Mouse (Mus musculus): ENCODE measurements around the gene Nat8f2.
"Not testable (repeated sequence)": the region's sequence is repeated elsewhere in the genome, so short reads cannot be mapped to it uniquely, and the experiment has no call there.

Nat8f2 gene

DNA sequence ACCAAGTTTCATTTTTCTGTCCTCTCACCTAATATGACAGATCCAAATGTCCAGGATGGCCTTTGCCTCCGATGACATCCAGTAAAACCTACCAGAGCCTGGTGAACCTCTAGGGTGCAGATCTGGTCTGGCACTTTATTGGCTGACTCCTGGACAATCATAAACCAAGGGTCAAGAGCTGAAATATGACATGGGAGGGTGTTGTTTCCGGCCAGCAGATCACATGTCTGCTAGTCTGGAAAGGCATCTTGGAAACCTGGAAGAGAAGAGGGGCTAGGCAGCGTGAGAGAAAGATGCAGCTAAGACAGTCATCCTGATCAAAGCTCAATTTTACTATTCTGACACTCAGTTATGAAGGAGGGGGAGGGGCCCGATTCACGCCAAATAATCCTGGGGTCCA, at the start of gene Nat8f2:
TSS of gene Nat8f2 (minus strand) at position 153 of the 400 bp plus-strand sequence.
- DNase-seq (ENCODE audit: low spot score) = not testable (repeated sequence)

DNA sequence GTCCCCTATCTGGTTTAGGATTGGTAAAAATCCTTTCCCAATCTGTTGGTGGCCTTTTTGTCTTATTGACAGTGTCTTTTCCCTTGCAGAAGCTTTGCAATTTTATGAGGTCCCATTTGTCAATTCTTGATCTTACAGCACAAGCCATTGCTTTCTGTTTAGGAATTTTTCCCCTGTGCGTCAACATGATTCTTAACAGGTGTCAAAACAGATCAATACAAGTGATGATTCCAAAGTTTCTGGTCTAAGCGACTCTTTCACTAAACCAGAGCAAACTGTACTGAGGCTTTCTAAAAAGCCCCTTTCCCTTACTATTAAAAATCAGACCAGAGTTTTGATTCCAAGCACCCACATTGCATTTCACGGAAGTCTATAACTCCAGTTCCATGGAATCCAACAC, 49.4 kb upstream of the Nat8f2 start:
- not testable (repeated sequence) for DNase-seq (ENCODE audit: low spot score)

DNA sequence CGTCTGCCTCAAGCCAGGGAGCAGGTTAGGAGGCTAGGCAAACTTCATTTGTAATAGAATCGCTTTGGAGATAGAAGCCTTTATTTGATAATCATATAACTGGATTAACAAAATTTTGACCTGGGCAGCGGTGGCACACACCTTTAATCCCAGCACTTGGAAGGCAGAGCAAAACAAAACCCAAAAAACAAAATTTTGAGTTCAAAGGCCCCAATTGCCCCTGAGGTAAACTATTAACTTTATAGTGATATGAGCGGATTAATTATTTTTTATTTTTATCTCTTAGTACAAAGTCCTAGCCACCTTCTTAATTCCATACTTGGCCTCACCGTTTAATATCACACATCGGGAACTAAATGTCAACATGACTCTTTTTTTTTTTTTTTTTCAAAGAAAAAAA, 47.6 kb upstream of the Nat8f2 start:
- no peak for DNase-seq (ENCODE audit: low spot score)

DNA sequence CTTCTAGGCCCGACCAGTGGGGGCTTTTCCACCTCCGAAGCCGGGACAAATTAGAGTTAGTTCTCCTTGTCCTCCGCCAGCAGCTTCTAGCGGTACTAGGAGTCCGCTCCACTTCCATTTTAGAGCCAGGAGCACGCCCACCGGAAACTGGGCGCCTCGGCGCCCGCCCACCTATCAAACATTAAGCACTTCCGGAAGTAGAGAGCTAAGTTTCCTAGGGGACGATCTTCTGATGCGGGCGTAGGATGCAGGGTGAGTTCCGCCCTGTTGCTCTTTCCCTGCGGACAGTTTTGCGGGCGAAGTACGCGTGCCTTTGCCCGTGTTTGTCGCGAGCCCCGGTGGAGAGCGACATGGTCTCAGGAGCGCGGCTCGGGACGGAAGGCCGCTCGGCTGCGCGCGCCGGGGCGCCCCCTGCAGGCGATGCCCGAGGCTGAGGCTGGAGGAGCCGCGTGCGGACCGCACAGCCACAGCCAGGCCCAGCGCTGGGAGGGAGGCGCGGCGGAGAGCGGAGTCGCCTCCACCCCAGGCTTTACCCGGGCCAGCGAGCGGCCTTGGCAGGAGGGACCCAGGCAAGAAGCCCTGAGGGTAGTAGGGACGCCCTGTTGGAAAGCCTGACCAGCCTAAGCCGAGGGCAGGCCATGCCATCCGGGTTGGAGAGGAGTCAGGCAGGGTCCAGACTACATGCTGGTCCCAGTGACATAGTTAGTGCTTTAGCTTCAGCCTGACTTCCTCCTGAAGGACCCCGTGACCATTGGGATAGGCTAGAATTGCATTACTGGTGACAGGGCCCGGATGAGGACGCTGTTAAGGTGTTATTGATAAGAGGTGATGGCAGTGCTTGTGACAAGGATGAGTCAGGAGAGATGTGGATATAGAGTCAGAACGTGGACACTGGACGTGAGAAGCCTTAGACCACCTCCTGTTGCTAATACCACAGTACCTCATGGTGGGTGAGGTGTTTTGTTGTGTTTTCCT, 46.9 kb upstream of the Nat8f2 start, which contains the start of gene Nat8f1:
TSS of gene Nat8f1 (minus strand) at position 149 of the 975 bp plus-strand sequence.
- peak; percentile 85 for DNase-seq (ENCODE audit: low spot score)

GRCm38 (mm10) chr6:85915141-85915538, 46.2 kb upstream of the Nat8f2 start:
- DNase-seq (ENCODE audit: low spot score) = no peak

DNA sequence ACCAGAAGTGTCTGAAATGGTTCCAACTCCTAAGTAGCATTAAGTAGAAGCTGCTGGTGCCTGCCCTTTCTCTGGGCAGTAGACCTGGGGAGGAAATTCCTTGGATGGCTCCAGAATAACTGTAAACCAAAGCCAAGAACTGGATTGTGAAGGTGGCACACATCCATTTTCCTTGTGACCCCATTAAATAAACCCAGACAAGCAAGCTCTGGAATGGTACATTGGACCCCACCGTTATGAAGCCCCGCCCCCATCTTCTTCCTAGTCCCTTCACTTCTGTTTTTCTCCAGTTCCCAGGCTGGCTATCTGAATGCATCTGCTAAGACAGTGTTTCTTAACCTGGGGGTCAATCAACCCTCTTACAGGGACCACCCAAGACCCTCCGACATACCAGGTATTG, 42.6 kb upstream of the Nat8f2 start, which contains the start of gene Tprkb:
TSS of gene Tprkb (plus strand) at position 279 of the 400 bp plus-strand sequence.
- no peak for DNase-seq (ENCODE audit: low spot score)

GRCm38 (mm10) chr6:85909704-85910103, 40.7 kb upstream of the Nat8f2 start:
- DNase-seq (ENCODE audit: low spot score) = no peak

DNA sequence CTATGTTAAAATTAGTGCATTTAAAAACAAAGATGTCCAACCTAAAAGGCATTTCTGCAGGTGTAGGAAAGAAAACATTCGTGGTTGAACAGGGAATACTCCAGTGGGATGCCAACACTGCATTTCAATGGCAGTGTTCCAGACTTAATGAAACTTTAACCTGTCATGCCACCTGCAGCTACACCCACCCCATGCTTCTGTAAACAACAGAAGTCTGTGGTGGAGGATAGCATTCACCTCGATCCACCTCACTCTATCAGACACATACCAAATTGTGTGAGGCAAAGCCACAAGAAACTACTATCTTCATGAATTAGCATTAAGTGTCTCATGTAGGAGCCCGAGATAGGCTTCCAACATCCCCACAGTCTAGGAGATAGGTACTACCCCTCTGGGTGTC, 39.4 kb upstream of the Nat8f2 start:
- DNase-seq (ENCODE audit: low spot score) = no peak

DNA sequence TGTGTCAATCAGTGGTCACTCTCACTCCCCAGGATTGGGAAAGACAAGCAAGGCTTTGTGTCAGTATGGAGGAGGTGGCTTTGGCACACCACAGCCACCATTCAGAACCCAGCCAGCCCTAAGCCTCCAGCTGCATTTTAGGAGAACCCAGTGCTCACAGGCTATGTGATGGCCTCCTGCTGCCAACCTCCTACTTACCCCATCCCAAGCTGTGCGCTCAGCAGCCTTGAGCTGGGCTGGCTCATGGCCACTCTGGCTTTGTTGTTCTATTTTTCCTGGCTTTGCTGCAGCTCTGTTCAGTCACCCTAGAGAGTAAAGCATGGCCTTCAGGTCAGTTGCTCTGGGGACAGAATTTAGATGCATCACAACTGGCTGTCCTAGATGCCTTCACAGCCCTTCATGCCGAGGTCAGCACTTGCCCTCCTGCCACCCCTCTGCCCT, 38.0 kb upstream of the Nat8f2 start:
- not testable (repeated sequence) for DNase-seq (ENCODE audit: low spot score)

DNA sequence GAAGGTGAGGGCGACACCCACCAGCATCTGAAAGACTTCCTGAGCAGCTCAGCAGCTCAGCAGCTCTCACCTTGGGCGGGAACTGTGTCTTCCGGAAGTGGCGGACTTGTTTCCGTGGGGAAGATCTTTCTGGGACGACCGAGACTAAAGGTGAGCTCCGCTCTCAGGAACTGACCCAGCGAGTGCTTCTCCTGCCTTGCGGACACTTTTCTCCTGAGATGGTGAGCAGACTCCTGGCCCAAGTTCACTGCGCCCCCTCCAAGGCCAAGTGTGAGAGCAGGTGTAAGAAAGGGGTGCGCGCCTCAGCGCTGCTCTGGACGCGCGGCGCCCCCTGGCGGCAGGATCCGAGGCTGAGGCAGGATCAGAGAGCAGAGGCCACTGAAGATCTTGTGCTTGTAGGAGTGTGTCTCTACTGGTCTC, 35.7 kb upstream of the Nat8f2 start, which contains the start of gene Nat8f4:
TSS of gene Nat8f4 (minus strand) at position 243 of the 420 bp plus-strand sequence.
- DNase-seq (ENCODE audit: low spot score) = peak; percentile 34

- no peak for DNase-seq (ENCODE audit: low spot score)
Observed at GRCm38 (mm10) chr6:85902303-85902702, 33.3 kb upstream of the Nat8f2 start.

DNA sequence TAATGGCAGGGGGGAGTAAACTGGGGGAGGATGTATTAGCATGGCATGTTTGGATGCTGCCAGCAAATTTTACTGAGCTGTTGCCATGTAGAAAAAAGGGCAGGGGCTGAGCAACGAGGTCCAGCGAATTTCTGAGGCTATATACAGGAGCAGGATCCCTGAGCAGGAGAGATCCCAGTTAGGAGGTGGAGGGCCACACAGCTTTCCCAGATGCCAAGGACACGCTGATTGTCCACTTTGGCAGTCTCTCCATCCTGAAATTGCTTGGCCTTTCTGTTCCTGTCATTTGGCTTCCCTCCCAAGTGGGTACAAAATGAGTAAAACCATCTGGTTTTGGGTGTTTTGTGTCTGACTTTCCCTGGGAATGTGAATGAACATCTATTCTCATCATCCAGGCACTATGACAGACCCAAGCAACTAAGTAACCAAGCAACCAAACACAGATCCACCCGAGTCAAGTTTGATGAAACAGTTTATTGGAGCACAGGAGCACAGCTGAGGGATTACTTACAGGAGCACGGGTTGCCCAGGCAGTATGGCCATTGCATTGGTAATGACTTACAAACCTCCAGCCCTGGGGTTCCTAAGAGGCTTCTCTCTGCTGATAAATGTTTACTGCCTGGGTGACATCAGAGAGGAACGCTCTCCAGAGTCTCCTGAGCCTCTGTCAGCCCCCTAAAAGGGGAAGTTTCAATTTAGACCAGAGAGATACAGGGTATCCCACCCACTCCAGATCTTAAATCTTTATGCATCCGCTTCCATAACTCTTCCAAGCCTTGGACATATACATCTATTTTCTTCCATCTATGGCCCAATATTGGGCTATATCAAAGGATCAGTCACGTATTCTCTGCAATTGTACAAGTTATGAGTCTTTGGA, 29.9 kb upstream of the Nat8f2 start:
- not testable (repeated sequence) for DNase-seq (ENCODE audit: low spot score)

DNA sequence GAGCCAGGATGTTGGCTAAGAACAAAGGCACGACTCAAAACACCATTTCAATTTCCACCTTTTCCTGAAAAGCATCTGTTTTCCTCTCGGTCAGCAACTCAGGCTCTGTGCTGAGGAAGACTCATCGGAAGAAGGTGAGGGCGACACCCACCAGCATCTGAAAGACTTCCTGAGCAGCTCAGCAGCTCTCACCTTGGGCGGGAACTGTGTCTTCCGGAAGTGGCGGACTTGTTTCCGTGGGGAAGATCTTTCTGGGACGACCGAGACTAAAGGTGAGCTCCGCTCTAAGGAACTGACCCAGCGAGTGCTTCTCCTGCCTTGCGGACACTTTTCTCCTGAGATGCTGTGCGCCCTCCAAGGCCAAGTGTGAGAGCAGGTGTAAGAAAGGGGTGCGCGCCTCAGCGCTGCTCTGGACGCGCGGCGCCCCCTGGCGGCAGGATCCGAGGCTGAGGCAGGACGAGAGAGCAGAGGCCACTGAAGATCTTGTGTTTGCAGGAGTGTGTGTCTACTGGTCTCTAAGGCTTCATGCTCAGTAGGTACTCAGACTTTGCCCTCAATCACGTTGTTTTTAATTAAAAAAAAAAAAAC, 26.2 kb upstream of the Nat8f2 start:
- not testable (repeated sequence) for DNase-seq (ENCODE audit: low spot score)

GRCm38 (mm10) chr6:85888961-85889360, 20.0 kb upstream of the Nat8f2 start:
- DNase-seq (ENCODE audit: low spot score) = no peak

GRCm38 (mm10) chr6:85884311-85884710, 15.4 kb upstream of the Nat8f2 start:
- no peak for DNase-seq (ENCODE audit: low spot score)

DNA sequence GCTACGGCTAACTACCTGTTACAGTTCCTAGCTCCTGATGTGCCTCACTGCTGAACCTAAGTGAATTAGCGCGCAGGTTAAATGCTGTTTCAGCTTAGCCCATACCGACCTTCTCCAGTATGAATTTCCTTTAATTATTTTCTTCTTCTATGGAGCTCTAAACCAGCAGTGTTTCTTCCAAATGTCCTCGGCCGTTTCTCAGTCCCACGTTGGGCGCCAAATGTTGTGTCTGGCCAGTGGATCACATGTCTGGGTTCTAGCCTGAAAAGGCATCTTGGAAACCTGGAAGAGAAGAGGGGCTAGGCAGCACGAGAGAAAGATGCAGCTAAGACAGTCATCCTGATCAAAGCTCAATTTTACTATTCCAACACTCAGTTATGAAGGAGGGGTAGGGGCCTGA, 14.3 kb upstream of the Nat8f2 start:
- DNase-seq (ENCODE audit: low spot score) = not testable (repeated sequence)

- no peak for DNase-seq (ENCODE audit: low spot score)
Observed at GRCm38 (mm10) chr6:85867726-85868690, 950 bp downstream of the Nat8f2 start.

GRCm38 (mm10) chr6:85866995-85867394, 2.0 kb downstream of the Nat8f2 start:
- DNase-seq (ENCODE audit: low spot score) = not testable (repeated sequence)

- DNase-seq (ENCODE audit: low spot score) = not testable (repeated sequence)
Observed at GRCm38 (mm10) chr6:85866166-85866565, 2.8 kb downstream of the Nat8f2 start.

GRCm38 (mm10) chr6:85864900-85865639, 3.9 kb downstream of the Nat8f2 start:
- DNase-seq (ENCODE audit: low spot score) = not testable (repeated sequence)

Measured in c-Kit-positive CD71-positive TER-119-positive erythroid progenitor cells, embryonic 14.5 days (primary cell).